ENCODE assay signal across 8 mouse cellular contexts in genomic region chr10:9900315-9901070, GRCm38 (mm10). TPM values are rescaled to one million over a fixed set of nuclear protein-coding genes. Genes with fewer than 3 reads are reported as not detected.
DNase-seq lines count a peak whose midpoint lies in the region; ATAC-seq lines count a peak whose summit lies in the region.

No protein-coding gene starts in this region.

- DNase-seq in ES-CJ7 (ENCODE audit: low read depth, low spot score), result peak; percentile 34
- peak; percentile 42 for DNase-seq in adrenal gland, adult 8-10 months
- peak; percentile 30 for DNase-seq in embryonic facial prominence, embryonic 14.5 days (ENCODE audit: low spot score)
- DNase-seq in kidney, postnatal 36 days, result peak; percentile 29 to 66
- DNase-seq in ovary, postnatal 14 days (ENCODE audit: low spot score), result peak; percentile 35
- DNase-seq in urinary bladder, postnatal 36 days (ENCODE audit: low spot score in 2 of 2), result peak; percentile 43 to 52

- peak overlapping the region; percentile 93 for H3K9ac ChIP-seq in embryonic facial prominence, embryonic 14.5 days (ENCODE audit: low read depth, low read length)
- H3K9ac ChIP-seq in heart, embryonic 15.5 days, result peak overlapping the region; percentile 89
- peak overlapping the region; percentile 95 for H3K9ac ChIP-seq in lung, embryonic 15.5 days

- H3K4me2 ChIP-seq in embryonic facial prominence, embryonic 14.5 days (ENCODE audit: low read depth, low read length), result peak overlapping the region; percentile 94
- H3K4me2 ChIP-seq in heart, embryonic 15.5 days, result peak overlapping the region; percentile 98
- H3K4me2 ChIP-seq in lung, embryonic 15.5 days, result peak overlapping the region; percentile 91

- H3K27ac ChIP-seq in embryonic facial prominence, embryonic 14.5 days (replicated peaks; ENCODE audit: low read depth, low read length), result peak overlapping the region; percentile 94
- H3K27ac ChIP-seq in heart, embryonic 15.5 days, result peak overlapping the region; percentile 94
- H3K27ac ChIP-seq in lung, embryonic 15.5 days, result peak overlapping the region; percentile 94

- peaks cover 10% of the 10 kb centered on the region for H3K4me1 ChIP-seq in embryonic facial prominence, embryonic 14.5 days (ENCODE audit: control insufficient read depth, insufficient read depth, low read length)
- H3K4me1 ChIP-seq in heart, embryonic 15.5 days (replicated peaks), result peaks cover 7% of the 10 kb centered on the region
- peaks cover 13% of the 10 kb centered on the region for H3K4me1 ChIP-seq in lung, embryonic 15.5 days

- peak overlapping the region; percentile 90 for H3K4me3 ChIP-seq in embryonic facial prominence, embryonic 14.5 days (ENCODE audit: low read depth, low read length)
- H3K4me3 ChIP-seq in heart, embryonic 15.5 days, result peak overlapping the region; percentile 91
- peak overlapping the region; percentile 94 for H3K4me3 ChIP-seq in lung, embryonic 15.5 days

- H3K36me3 ChIP-seq in embryonic facial prominence, embryonic 14.5 days (ENCODE audit: control insufficient read depth, insufficient read depth, low read length), result no peaks in the 10 kb centered on the region
- no peaks in the 10 kb centered on the region for H3K36me3 ChIP-seq in heart, embryonic 15.5 days
- H3K36me3 ChIP-seq in lung, embryonic 15.5 days, result no peaks in the 10 kb centered on the region

- no peaks in the 10 kb centered on the region for H3K9me3 ChIP-seq in embryonic facial prominence, embryonic 14.5 days (ENCODE audit: control insufficient read depth, low read length)
- no peaks in the 10 kb centered on the region for H3K9me3 ChIP-seq in heart, embryonic 15.5 days (replicated peaks)
- no peaks in the 10 kb centered on the region for H3K9me3 ChIP-seq in lung, embryonic 15.5 days

- no peaks in the 10 kb centered on the region for H3K27me3 ChIP-seq in embryonic facial prominence, embryonic 14.5 days (replicated peaks; ENCODE audit: control insufficient read depth, insufficient read depth, low read length)
- no peaks in the 10 kb centered on the region for H3K27me3 ChIP-seq in heart, embryonic 15.5 days
- no peaks in the 10 kb centered on the region for H3K27me3 ChIP-seq in lung, embryonic 15.5 days

- ATAC-seq in embryonic facial prominence, embryonic 14.5 days (ENCODE audit: low read depth), result peak; percentile 20
- peak; percentile 44 for ATAC-seq in heart, embryonic 15.5 days (replicated peaks; ENCODE audit: insufficient number of reproducible peaks, insufficient read depth, low FRiP score, low read depth)
- ATAC-seq in lung, embryonic 15.5 days (ENCODE audit: borderline replicate concordance, extremely low read depth, low FRiP score, low TSS enrichment), result peak; percentile 56

- 0% methylated on average over 26 of the region's 81 CpGs for WGBS in embryonic facial prominence, embryonic 14.5 days
- 0% methylated on average over 60 of the region's 81 CpGs for WGBS in heart, embryonic 15.5 days
- under 1% methylated on average over 81 of the region's 81 CpGs for WGBS in lung, embryonic 15.5 days

RNA-seq across cellular contexts. Expression of gene Stxbp5, which starts 0.4 kb away (rescaled TPM):
- 10 to 100 TPM; 29.1 to 43.0 (median 31.7) TPM for total RNA-seq in adrenal gland, adult 8-10 months (2022)
- 7.4 and 7.7 TPM in 2 replicates for polyA plus RNA-seq in embryonic facial prominence, embryonic 14.5 days (2014; fragmentation: Nextera tagmentation; extraction: Ambion mirVana)
- 2.7 and 4.5 TPM in 2 replicates for polyA plus RNA-seq in heart, embryonic 15.5 days (2015; fragmentation: Nextera tagmentation; extraction: Ambion mirVana)
- polyA plus RNA-seq in lung, embryonic 15.5 days (2015; fragmentation: Nextera tagmentation; extraction: Ambion mirVana), result 3.9 and 4.4 TPM in 2 replicates

Comparison
In these comparisons a context has a peak if more than half of its experiments do, and no peak if none do; other contexts are left out.
1. Peak in every context shown above with its lines: DNase-seq, ATAC-seq, H3K4me3 ChIP-seq and H3K27ac ChIP-seq.